Comparison of ENCODE assay signal across 21 mouse cellular contexts in the genomic region with DNA sequence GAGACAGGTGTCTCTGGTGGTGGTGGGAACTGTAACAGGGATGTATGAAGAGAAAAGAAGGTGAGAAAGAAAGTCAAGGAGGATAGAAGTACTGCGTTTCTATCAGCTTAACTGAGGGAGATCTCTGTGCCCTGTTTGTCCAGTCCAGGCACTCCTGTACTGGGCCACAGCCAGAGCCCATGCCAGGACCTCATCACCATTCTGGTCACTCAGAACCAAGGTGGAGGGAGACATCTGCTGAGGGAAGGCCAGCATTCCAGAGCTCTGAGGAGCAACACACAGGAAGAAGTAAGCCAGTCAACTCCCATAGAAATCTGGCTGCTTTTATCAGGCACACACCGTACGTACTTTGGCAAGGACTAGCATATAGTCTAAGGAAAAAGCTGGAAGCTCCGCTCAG. TPM values are rescaled to one million over a fixed set of nuclear protein-coding genes. Genes with fewer than 3 reads are reported as not detected.
DNase-seq lines count a peak whose midpoint lies in the region; ATAC-seq and TF ChIP-seq lines count a peak whose summit lies in the region.
"Had no signal": no experiment of that assay in that cellular context is flagged by ENCODE, and none has a peak within 500 bp of the region (broad histone marks: within the 10 kb centered on the region; RNA-seq: fewer than 3 reads in every experiment).

No protein-coding gene starts in this region.

- no peak overlapping the region for H3K4me3 ChIP-seq in heart, adult 2 months
- no peak overlapping the region for H3K4me3 ChIP-seq in liver, postnatal 0 days (ENCODE audit: low read depth, low read length)
- H3K4me3 ChIP-seq: embryonic facial prominence, embryonic 13.5 days; forebrain, embryonic 15.5 days; kidney, embryonic 15.5 days; limb, embryonic 15.5 days; megakaryocyte, embryonic 14.5 days had no signal

- 47% methylated on average over 4 of the region's 4 CpGs for WGBS in heart, adult 2 months
- 86% methylated on average over 4 of the region's 4 CpGs for WGBS in liver, postnatal 0 days (ENCODE audit: insufficient replicate concordance)

- peaks cover 6% of the 10 kb centered on the region for H3K4me1 ChIP-seq in heart, adult 2 months (ENCODE audit: control insufficient read depth, insufficient read depth, low read length)
- no peaks in the 10 kb centered on the region for H3K4me1 ChIP-seq in liver, postnatal 0 days (ENCODE audit: insufficient read depth)
- H3K4me1 ChIP-seq: kidney, embryonic 15.5 days; megakaryocyte, embryonic 14.5 days had no signal

- H3K9me3 ChIP-seq in liver, postnatal 0 days (ENCODE audit: low read length) = no peaks in the 10 kb centered on the region
- H3K9me3 ChIP-seq: embryonic facial prominence, embryonic 13.5 days; forebrain, embryonic 15.5 days; kidney, embryonic 15.5 days; limb, embryonic 15.5 days had no signal

- no peaks in the 10 kb centered on the region; the same call in 1 of the 2 replicates for H3K36me3 ChIP-seq in heart, adult 2 months (ENCODE audit: control insufficient read depth, insufficient read depth, low read length)
- H3K36me3 ChIP-seq in liver, postnatal 0 days (replicated peaks; ENCODE audit: insufficient read depth, low read length) = peaks cover 7% of the 10 kb centered on the region

- no peak for TF ChIP-seq EP300 in heart, adult 2 months (IDR thresholded peaks at IDR 0.05; ENCODE audit: insufficient read depth, low read depth, low read length)
- no peak for TF ChIP-seq EP300 in liver, postnatal 0 days (IDR thresholded peaks at IDR 0.05; ENCODE audit: low read depth)

- H3K9ac ChIP-seq in heart, adult 2 months (ENCODE audit: low read depth, low read length) = no peak overlapping the region
- H3K9ac ChIP-seq in liver, postnatal 0 days (replicated peaks) = no peak overlapping the region
- H3K9ac ChIP-seq: embryonic facial prominence, embryonic 13.5 days; forebrain, embryonic 15.5 days; hindbrain, embryonic 14.5 days; kidney, embryonic 15.5 days; limb, embryonic 15.5 days had no signal

- no peaks in the 10 kb centered on the region for H3K27me3 ChIP-seq in heart, adult 2 months (ENCODE audit: control insufficient read depth, insufficient read depth, low read length)
- H3K27me3 ChIP-seq in liver, postnatal 0 days (ENCODE audit: insufficient read depth, low read length) = no peaks in the 10 kb centered on the region
- H3K27me3 ChIP-seq: CH12.LX; embryonic facial prominence, embryonic 13.5 days; forebrain, embryonic 15.5 days; kidney, embryonic 15.5 days; limb, embryonic 15.5 days had no signal

- no peak for TF ChIP-seq POLR2A in heart, adult 2 months (IDR thresholded peaks at IDR 0.05; ENCODE audit: insufficient read depth, low read depth, low read length)

- no peak overlapping the region for H3K4me2 ChIP-seq in liver, postnatal 0 days (ENCODE audit: low read depth, low read length)
- H3K4me2 ChIP-seq: embryonic facial prominence, embryonic 13.5 days; forebrain, embryonic 15.5 days; hindbrain, embryonic 14.5 days; kidney, embryonic 15.5 days; limb, embryonic 15.5 days had no signal

- peak; percentile 15; the same call in 1 of the 2 replicates for TF ChIP-seq CTCF in heart, adult 2 months (IDR thresholded peaks at IDR 0.05)
- no peak for TF ChIP-seq CTCF in liver, postnatal 0 days (IDR thresholded peaks at IDR 0.05; ENCODE audit: low read depth)

- intact Hi-C loops in heart, adult 2 months (cut with DNase I) = no loop called here
- intact Hi-C loops in left cerebral cortex, postnatal 4 days (cut with DNase I) = no loop called here
- intact Hi-C loops in left cerebral cortex, postnatal 10 days (cut with DNase I) = no loop called here

- DNase-seq in heart, adult 2 months = peak in 1 of 2 experiments; percentile 29
- no peak for DNase-seq in heart, adult 11 months
- DNase-seq in left cerebral cortex, postnatal 4 days = peak; percentile 66
- DNase-seq in left cerebral cortex, postnatal 10 days (ENCODE audit: extremely low spot score in 1 of 2, low spot score in 2 of 2) = no peak
- DNase-seq in cerebellum, adult 11 months = peak; percentile 78
- peak; percentile 90 for DNase-seq in cerebellum, adult 9-11 months
- no peak for DNase-seq in spleen, adult 12 weeks (ENCODE audit: low spot score)
- DNase-seq in liver, postnatal 0 days = no peak
- DNase-seq: adrenal gland, postnatal 36 days; kidney, postnatal 4 days; layer of hippocampus, postnatal 36 days; lung, postnatal 14 days; thymus, postnatal 25 days had no signal

- no peak overlapping the region for H3K27ac ChIP-seq in heart, adult 2 months
- no peak overlapping the region for H3K27ac ChIP-seq in liver, postnatal 0 days (ENCODE audit: low read depth)
- H3K27ac ChIP-seq: embryonic facial prominence, embryonic 13.5 days; forebrain, embryonic 15.5 days; hindbrain, embryonic 14.5 days; kidney, embryonic 15.5 days; limb, embryonic 15.5 days had no signal

- ATAC-seq in liver, postnatal 0 days = no peak
- ATAC-seq: forebrain, embryonic 15.5 days; intestine, embryonic 16.5 days had no signal

- H3K79me2 ChIP-seq in heart, adult 2 months (replicated peaks; ENCODE audit: control insufficient read depth, insufficient read depth, low read length) = peaks cover 13% of the 10 kb centered on the region

RNA-seq across cellular contexts. Expression of a gene that starts 14.1 kb away (rescaled TPM):
- total RNA-seq in heart, adult 2 months (2021) = 10 to 100 TPM; 21.2 to 21.3 TPM
- polyA plus RNA-seq in heart, adult 2 months (2012; rRNA removed) = 4.3 and 7.4 TPM in 2 replicates
- total RNA-seq in left cerebral cortex, postnatal 4 days (2021) = 100 to 1,000 TPM; 153 to 159 TPM
- 100 to 1,000 TPM; 153 to 155 TPM for total RNA-seq in left cerebral cortex, postnatal 10 days (2021)
- polyA plus RNA-seq in liver, postnatal 0 days (2015; fragmentation: Nextera tagmentation; extraction: Ambion mirVana) = 3.1 and 3.4 TPM in 2 replicates

Comparison
In these comparisons a context has a peak if more than half of its experiments do, and no peak if none do; other contexts are left out.
1. DNase-seq: peak in left cerebral cortex, postnatal 4 days (single experiment), cerebellum, adult 11 months (single experiment) and cerebellum, adult 9-11 months (single experiment); none in heart, adult 11 months (single experiment), left cerebral cortex, postnatal 10 days (0 of 2), spleen, adult 12 weeks (single experiment) and liver, postnatal 0 days (single experiment).
2. RNA of a gene that starts 14.1 kb away (total RNA-seq): 153 to 159 TPM in left cerebral cortex, postnatal 4 days and 153 to 155 TPM in left cerebral cortex, postnatal 10 days; 21.2 to 21.3 TPM in heart, adult 2 months; every median in the first group is over 4 times any median in the second.